Mouse (Mus musculus) T-helper 2 cell (primary cell): ENCODE results near the gene Uba1.

Source experiments
- in situ Hi-C: fragments of 300-600 bp; cut with MboI, MseI; formaldehyde crosslinking; loops from one replicate; pipeline ENCODE4 v1.15.1; 2025; ENCODE audit warnings: high pct_unique_total_duplicates

Uba1 gene

DNA sequence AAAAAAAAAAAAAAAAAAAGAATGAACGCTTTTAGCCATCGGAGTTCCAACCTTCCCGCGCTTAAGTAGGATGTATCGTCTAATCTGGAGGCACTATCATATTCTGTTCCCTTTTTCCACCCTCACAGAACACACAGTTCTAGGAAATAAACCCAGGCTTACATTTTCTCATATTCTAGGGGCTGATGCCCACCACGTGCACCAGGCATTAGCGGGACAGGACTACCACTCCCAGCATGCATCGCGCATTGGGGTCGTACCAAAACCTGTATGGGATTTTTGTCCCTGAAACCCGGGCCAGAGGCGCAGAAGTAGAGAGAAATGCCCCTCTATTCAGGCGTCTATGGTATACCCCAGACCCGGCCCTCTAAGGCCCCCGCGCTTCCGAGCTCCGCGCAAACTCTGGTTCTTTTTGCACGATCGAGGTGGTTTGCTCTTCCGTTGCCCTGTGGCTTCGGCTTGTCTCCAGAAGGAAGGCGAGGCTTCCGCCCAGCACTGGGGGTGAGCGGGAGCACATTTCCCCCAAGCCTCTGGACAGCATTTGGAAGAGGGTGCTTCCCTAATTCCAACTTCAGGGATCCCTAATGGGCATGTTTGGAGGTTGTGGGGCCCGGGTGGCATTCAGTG lies at the start of gene Uba1:
Uba1 (plus strand) TSS at position 301 of the 627 bp plus-strand sequence.
- in situ Hi-C loops, result no loop called here

DNA sequence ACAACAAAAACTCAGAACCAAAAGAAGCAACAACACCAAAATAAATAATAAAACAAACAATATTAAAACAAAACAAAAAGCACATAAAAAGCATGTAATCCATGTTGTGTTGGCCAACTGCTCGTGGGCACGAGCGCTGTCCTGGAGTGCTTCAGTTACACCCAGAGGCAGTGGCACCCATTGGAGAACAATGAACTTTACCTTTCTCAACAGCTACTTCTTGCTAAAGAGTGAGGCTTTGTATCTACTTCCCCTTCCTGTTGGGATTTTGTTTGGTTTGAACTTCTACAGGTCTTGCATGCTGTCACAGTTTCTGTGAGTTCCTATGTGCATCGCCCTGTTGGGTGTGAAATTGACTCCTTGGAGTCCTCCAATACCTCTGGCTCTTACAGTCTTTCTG lies 49.6 kb upstream of the Uba1 start:
- in situ Hi-C loops, result no loop called here

DNA sequence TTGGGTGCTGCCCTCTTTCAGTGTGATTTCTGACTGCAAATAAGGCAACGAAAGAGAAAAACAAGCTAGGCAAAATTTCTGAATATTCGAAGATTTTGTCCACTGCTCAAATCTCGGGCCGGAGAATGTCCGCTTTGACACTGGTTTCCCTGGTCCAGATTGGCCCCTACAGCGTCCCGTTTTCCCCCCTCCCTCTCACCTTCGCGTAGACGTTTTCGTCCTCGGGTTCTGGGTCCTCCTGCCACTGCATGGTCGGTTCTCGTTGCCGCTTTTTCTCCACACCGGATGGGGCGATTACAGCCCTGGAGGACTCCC lies 41.3 kb upstream of the Uba1 start:
- in situ Hi-C loops, result no loop called here

DNA sequence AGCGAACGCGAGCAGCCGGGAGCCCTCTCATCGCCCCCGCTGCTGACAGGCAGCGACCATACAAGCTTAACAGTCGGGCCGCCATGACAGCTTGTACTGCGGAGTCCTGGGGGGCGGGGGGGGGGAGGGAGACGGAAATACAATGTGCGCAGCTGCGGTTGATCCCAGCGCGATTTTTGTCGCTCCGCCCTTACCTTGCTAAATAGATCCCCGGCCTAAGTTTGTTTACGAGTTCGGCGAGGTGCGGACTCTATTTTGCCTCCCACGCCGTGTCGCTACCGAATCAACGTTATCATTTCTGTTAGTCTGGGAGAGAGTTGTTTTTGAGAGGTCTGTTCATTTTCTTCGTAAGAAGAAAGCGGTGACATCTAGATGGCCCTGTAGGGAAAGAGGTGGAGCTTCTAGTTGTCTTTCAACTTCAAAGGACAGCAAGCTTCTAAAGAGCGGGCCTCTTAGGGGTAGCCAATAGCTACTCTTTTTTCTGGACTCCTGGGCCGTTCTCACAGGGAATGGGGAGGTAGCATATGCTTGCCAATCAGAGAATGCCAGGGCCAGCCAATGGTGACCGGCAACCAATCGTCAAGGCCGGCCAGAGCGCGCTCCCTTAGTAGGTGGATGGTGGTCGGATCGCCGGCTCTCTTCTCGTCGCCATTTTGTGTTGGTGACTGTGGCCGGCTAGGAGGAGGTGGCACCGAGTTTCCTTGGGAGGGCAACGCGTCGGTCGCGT lies 40.8 kb upstream of the Uba1 start, which contains the start of the genes Rbm10 and Ndufb11:
Rbm10 (plus strand) TSS at position 328 of the 727 bp plus-strand sequence.
Ndufb11 (minus strand) TSS at position 444 of the 727 bp plus-strand sequence.
- in situ Hi-C loops, result no loop called here

DNA sequence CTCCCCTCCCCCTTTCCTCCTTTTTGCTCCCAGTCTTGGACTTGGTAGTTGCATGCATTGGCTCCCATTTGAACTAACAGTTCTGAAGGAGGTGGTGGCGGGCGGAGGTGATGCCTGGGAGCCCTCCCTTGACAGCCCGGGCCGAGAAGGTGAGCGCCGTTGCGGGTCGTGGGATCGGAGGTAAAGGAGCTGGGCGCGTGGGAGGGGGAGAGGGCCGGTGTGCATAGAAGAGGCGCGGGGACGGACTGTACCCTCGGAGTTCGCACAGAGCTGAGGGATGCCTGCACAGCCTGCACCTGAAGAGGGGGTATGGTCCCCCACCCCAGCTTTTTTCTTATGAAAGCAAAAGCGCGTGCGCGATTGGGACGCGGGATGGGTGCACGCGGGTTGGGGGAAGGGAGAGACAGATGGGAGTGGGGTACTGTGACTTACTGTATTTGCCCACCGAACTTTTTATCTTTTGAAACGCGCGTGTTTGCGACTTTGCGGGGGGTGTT lies 40.2 kb upstream of the Uba1 start:
- in situ Hi-C loops, result no loop called here

DNA sequence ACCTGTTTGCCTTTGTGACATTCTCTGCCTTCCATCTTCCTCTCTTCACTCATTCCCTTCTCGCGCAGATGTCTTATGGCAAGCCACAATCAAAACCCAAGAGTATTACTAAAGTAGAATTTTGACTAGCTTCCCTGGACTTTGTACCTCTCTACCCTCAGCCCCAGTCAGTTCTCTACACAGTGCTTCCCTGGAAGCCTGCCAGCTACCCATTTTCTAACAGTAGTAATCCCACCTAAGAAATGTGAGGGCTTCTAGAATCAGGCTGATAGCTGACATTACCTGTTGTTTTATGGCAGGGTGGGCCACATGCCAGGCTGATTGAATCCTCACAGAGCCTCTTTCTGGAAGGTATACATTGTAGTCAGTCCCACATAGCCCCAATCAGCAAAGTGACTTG lies 20.0 kb upstream of the Uba1 start:
- in situ Hi-C loops, result no loop called here

DNA sequence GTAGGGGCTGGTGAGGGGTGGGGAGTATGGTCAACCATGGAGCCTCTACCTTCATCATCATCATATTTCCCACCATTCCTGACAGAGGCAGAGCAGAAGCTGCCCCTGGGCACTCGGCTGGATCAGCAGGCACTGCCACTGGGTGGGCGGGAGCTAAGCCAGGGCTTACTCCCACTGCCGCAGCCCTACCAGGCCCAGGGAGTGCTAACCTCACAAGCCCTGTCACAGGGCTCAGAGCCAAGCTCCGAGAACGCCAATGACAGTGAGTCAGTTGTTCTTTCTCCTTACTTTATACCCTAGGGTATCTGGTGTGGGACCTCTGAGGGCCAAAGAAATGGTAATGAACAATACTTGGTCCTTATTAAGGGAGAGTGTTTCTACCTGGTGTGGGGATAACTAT lies 13.3 kb upstream of the Uba1 start:
- in situ Hi-C loops, result no loop called here

DNA sequence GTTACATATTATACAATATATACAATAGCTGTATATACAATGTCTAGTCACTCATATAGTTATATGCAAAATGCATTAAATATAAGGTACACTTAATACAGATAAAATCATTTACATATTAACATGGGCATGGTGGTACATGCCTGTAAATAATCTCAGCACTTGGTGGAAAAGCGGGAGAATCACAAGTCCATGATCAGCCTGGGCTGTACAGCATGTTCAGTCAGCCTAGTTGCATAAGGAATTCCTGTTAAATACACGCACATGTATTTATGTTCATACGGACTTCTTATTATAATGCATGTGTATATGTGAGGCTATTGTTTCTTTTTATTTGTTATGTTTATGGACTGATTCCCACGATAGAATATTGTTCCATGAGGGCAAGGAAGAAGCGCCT lies 533 bp upstream of the Uba1 start:
- in situ Hi-C loops, result no loop called here

DNA sequence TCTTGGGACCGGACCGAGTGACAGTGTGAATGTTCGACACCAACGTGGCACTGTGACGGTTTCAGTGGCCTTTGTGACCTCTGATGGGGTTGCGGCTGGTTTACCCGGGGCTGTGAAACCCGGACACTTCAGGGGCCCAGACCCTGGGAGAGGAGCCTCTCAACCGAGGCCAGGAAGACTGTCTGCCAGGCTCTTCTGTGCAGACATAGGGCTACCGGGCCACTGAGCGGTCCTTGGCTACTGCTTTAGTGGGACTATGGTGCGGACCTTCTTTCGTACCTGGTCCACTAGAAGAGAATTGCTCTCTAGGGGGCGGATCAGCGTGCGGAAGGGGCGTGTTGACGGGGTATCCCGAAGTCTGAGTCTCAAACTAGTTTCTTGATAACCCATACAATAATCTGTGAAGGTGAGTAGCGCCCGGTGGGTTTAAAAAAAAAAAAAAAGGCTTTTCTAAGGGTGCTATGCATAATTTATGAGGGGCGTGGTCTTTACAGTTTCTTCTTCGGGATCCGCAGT lies 823 bp downstream of the Uba1 start:
- in situ Hi-C loops, result no loop called here

DNA sequence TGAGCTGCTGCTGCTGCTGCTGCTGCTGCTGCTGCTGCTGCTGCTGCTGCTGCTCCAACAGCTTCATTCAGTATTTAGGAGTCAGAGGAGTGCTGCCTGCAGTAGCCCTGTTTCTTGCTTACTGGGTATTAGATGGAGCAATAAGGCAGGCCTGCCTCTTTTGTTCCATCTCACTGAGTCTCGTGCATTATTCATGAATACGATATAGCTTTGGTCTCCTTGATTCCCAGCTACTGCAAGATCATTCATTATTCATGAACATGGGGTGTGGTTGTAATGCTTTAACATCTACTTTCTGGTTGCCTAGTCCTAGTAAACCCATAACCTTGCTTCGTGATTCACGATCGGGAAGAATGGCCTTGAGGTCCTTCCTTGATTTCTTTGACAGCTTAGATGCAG lies 4.2 kb downstream of the Uba1 start:
- in situ Hi-C loops, result loop anchor here (10.0 kb wide), 1 partner anchor 142 kb away; no protein-coding TSS in a partner anchor

DNA sequence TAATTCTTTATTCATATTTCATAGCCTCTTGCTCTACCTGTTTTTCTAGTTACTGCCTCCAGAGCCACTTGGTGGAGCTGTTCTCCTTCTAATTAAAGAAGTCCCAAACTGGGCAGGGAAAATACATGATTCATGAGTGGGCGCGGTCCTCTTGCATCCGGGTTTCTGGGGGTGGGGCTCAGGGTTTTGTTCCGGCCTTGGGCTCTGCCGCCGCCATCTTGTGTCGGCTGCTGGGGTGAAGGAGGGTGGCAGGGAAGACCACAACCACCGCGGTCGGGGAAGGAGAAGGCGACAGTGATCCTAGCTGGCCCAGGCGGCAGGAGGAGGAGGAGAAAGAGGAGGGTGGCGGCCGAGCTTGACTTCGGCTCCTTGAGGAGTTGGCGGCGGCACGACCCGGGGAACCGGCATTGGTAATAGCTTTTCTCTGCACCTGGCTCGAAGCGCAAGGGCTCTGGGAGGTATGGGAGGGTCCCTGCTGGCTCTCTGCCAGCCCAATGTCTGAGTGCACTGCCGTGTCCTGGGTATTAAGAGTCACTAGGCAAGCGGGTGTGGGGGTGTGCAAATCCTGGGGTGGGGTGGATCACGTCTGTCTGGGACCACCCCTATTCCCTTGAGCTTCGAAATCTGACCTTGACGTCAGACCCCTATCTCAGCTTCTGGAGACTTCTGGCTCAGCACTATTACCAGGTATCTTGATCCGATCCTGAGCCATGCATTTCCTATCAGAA lies 4.8 kb downstream of the Uba1 start:
- in situ Hi-C loops, result loop anchor here (10.0 kb wide), 1 partner anchor 142 kb away; no protein-coding TSS in a partner anchor

DNA sequence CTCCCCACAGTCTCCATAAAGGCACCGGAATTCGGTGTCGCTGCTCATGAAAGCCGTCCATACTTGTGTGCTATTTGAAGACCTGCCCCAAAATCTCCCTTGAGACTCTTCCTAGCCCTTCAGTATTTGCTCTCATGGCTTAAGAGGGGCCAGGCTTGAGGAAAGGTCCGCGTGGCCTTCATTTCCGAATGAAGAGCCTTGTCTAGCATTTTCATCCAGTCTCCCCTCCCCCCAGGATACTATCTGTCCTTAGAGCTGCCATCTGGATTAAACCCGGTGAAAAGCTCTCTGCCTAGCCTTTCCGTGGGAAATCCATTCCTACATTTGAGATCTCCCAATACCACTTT lies 5.3 kb downstream of the Uba1 start:
- in situ Hi-C loops, result loop anchor here (10.0 kb wide), 1 partner anchor 141 kb away; no protein-coding TSS in a partner anchor

DNA sequence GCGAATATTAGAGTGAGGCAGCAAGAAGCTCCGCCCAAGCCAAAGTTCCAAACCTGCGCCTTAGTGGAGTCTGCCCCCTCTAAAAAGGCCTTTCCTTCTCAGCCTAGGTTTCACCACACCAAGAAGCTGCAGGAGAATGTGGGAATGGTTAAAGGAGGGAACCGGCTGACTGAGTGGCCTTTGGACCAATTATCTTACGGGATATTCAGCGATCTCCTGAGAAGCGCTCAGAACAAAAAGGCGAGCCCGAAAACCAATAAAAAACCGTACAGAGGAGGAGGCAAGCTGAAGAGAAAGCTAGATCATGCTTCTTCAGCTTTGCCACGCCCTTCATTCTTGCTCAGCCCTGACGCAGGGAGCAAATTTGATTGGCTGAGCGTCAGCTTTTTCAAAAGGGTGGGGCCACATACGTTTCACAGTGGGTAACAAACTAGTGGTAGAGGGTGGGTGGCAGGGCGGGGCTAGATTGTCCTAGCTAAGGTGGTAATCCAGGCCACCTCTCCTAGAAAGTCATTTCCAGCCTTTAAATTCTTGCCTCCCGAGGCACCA lies 29.5 kb downstream of the Uba1 start, which contains the start of gene Cdk16:
Cdk16 (plus strand) TSS at position 436 of the 549 bp plus-strand sequence.
- in situ Hi-C loops, result no loop called here

DNA sequence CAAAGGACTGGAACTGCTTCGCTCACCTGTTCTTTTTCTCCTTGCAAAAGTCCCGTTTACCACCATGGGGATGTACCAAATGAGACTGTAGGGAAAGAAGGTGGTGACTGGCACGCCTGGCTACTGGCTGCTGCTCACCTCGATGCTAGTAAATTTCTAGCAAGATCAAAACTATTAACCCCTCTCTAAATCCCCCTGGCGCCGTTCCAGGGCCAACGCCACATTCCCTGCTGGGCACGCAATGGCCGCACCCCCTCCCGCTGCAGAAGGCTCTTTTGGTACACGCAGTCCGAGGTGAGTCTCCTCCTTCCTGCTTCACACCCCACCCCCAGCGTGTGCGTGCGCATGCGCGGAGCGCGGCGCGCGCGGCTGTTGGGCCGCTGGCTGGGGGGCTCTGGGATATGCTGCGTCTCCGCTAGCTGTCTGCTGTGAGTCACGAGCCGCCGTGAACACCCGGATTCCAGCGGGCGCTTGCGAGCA lies 30.0 kb downstream of the Uba1 start:
- in situ Hi-C loops, result no loop called here

DNA sequence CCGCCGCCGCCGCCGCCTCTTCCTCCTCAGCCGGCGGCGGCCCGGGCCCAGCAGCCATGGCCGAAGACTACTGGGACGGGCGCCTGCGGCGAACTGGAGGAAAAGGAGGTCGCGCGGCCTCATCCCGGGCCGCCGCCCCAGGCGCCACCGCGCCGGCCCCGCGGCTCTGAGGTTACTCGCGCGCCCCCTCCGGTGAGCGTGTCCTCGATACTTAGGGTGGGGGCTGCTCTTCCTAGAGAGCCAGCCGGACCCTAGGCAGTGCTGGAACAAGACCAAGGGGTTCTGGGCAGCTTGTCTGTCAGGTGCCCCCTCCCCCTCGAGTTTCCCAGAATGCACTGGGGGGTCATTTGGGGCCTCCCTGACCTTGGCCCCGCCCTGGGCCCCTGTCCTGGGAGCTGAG lies 30.5 kb downstream of the Uba1 start:
- in situ Hi-C loops, result no loop called here

DNA sequence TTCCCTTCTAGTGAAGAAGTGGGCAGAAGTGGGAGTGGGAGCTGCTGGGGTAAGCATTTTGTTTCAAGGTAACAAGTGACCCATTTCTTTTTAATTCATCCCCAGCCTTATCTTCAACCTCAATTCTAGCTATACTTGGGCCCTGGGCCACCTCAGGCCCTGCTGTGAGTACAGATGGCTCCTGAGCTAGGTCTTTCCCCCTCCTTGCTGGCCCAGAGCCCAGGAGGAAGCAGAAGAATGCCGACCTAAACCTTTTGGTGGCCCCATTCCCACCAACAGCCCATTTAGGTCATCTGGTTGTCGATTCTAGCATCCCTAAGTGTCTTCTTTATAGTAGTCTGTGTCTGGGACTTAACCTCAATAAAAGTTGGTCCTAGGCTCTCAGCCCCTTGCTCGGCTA lies 33.4 kb downstream of the Uba1 start:
- in situ Hi-C loops, result loop anchor here (5.0 kb wide), 2 partner anchors 46 to 91 kb away; no protein-coding TSS in a partner anchor

DNA sequence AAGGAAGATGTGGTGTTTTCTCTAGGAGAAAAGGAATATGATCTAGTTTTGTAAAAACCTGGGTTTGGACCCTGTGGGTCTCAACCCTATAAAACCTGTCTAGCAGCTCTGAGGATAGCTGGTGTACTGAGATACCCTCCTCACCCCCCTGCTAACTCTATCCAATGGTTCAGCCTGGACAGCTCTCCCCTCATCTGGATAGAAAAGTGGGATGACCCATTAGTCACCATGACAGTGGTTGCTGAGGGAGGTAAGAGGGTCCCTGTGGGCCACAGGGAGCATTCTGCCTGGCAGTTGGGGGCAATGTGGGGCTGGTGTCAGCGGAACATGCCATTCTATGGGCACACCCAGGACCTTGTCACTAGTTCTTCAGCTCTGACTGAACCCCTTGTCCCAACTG lies 34.5 kb downstream of the Uba1 start:
- in situ Hi-C loops, result loop anchor here (5.0 kb wide), 2 partner anchors 45 to 90 kb away; no protein-coding TSS in a partner anchor

DNA sequence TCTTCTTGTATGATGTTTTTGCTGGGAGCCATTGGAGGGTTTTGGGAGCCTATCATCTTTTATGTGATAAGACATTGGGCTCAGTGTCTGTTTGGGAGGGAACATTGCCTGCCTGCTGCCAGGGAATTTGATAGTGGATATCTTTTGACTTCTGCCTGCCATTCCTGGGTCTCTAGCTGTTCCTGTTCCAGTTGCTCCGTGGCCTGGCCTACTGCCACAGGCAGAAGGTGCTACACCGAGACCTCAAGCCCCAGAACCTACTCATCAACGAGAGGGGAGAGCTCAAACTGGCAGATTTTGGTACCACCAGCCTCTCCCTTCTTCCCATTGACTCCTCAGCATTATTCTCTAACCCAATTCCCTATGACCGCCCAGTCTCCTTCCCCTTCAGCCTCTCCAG lies 37.7 kb downstream of the Uba1 start:
- in situ Hi-C loops, result no loop called here

DNA sequence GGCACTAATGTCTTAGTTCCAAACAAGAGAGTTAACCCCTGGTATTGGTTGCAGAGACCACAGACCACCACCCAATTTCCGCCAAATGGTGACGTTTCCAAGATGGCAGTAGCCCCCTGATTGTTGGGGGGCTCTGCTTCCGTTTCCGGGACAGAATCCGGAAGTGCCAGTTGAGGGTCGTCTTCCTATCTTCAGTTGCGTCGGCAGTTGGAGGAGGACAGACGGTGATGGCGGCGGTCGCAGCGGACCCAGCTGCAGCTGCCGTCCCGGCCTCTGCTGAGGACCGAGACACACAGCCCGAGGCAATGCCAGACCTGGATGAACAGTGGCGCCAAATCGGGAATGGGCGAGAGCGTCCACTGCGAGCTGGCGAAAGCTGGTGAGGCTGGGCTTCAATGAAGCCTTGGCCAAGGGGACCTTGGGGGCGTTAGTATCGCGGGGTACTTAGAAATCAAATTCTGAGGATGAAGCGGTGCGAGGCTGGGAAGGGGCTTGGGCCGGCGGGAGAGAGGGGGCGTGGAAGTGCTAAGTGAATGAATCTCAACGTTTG lies 45.7 kb downstream of the Uba1 start, which contains the start of gene Usp11:
Usp11 (plus strand) TSS at position 166 of the 550 bp plus-strand sequence.
- in situ Hi-C loops, result no loop called here

DNA sequence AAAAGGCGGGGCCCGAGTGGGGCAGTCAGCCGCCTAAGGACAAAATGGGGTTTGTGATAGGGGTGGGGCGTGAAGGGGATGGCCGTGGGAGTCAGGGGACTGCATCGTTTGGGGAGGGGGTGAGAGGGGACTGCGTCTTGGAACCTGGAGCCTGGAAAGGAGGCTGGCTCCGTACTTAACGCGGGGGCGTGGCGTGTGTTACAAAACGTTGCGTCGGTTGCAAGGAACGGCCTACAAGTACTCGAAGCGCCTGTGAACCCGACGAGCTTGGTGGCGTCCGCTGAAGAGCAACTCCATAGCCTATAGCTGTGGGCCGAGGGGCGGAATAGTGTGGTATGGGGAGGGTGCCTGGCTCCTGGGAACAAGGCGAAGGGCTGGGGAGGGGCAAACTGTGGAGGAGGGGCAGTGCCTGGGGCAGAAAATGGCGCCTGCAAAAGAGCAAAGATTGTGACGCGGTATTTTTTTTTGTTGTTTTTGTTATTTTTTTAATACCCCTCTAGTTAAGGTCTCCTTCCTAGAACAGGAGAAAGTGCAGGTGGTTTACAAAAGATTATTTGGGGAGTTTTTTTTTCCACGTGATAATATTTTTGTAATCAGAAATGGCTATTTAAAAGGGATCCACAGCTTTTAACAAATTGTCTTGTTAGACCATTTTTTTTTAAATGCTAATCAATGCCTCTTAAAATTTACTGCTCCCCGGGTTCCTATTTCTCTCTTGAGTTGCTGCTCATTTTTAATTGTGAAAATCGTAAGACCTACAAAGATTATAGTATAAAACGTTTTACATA lies 46.4 kb downstream of the Uba1 start:
- in situ Hi-C loops, result no loop called here

DNA sequence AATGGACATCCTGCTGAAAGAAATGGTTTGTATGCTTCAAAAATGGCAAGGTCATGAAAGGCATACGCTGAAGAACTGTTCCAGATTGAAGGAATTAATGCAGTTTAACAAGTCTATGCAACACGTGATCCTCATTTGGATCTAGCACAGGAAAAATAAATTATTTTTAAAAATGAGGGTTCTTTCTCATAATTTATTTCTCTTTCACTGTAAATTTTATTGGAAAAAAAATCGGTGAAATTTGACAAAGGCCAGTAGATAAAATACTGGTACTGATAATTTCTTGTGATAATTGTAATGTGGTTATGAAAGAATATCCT lies 46.9 kb downstream of the Uba1 start:
- in situ Hi-C loops, result no loop called here
